Mouse (Mus musculus) myocyte (in vitro differentiated cells): ENCODE measurements around the gene Evi5l.

Source experiments
- CEBPB ChIP-seq: IDR thresholded peaks from 2 replicates; pipeline ENCODE4 v1.6.1; 2011; ENCODE audit warnings: mild to moderate bottlenecking, moderate library complexity; ENCODE audit not compliant: poor library complexity, insufficient read depth, severe bottlenecking
- E2F4 ChIP-seq: IDR thresholded peaks from one replicate; pipeline ENCODE4 v1.6.1; 2011; ENCODE audit warnings: mild to moderate bottlenecking, control low read depth, moderate library complexity; ENCODE audit not compliant: insufficient read depth
- MAX ChIP-seq: IDR thresholded peaks from one replicate; pipeline ENCODE4 v1.6.1; 2011; ENCODE audit warnings: low read depth, mild to moderate bottlenecking, control low read depth
- MYOD1 ChIP-seq, 3 experiments: IDR thresholded peaks; one replicate each; pipeline ENCODE4 v1.6.1; 2011; ENCODE audit warnings: control low read depth in 2 of 3, low read depth in 2 of 3, mild to moderate bottlenecking in 2 of 3, moderate library complexity in 1 of 3; ENCODE audit not compliant: insufficient read length in 2 of 3, control insufficient read depth in 1 of 3
- POLR2A ChIP-seq: IDR thresholded peaks from one replicate; pipeline ENCODE4 v1.6.1; 2011; ENCODE audit warnings: low read depth, mild to moderate bottlenecking, control low read depth, moderate library complexity; ENCODE audit not compliant: insufficient read length
- POLR2AphosphoS2 ChIP-seq: IDR thresholded peaks from one replicate; pipeline ENCODE4 v1.6.1; 2011; ENCODE audit warnings: low read depth, control low read depth; ENCODE audit not compliant: insufficient read length
- REST ChIP-seq: IDR thresholded peaks from one replicate; pipeline ENCODE4 v1.6.1; 2011; ENCODE audit warnings: mild to moderate bottlenecking, control low read depth, moderate library complexity; ENCODE audit not compliant: insufficient read depth, insufficient read length
- TCF12 ChIP-seq: IDR thresholded peaks from one replicate; pipeline ENCODE4 v1.6.1; 2011; ENCODE audit warnings: mild to moderate bottlenecking, control low read depth; ENCODE audit not compliant: poor library complexity, insufficient read depth, severe bottlenecking
- USF1 ChIP-seq: IDR thresholded peaks from one replicate; pipeline ENCODE4 v1.6.1; 2011; ENCODE audit warnings: low read depth, mild to moderate bottlenecking, control low read depth, moderate library complexity

DNA sequence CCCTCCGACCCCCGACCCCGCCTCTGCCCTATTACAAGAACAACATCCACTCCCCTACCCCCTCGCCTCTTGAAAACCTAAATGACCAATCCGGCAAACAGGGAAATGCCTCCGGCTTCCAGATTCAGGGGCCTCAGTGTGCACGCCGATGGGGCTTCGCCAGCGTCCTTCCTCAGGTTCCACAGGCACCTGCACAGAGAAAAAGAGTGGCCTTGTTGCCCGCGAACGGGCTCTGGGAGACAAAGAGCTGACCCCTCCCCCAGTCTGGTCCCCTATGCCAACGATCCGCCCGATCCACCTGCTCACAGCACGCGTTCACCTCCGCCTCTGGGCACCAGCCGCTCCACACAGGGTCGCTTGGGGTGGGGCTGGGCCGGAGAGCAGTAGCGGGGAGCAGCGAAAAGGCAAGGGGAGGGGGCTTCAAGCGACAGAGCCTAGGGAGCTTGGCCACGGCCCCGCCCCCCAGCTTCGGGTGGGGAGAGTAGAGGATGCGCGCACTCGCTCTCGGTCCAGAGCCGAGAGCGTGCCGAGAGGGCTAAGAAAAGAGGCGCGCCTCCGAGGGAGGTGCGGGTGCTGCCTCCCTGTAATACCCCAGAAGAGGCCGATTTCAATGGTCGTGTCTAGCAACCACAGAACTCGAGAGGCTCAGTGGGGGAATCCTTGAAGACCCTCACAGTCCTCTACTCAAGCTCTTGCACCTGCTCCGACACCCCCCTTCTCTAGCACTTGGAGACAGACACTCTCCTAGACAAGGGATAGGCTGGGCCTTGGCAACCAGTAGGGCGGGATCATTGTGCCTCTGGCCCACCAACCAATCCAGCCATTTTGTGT is 50.6 kb downstream of the Evi5l start, which contains the start of gene Prr36:
- no peak for TF ChIP-seq POLR2A
- no peak for TF ChIP-seq MAX
- no peak for TF ChIP-seq E2F4
- no peak for TF ChIP-seq MYOD1 (IDR thresholded peaks at IDR 0.05; ENCODE audit: control insufficient read depth in 1 of 3, insufficient read length in 2 of 3, low read depth in 2 of 3)
- TF ChIP-seq TCF12, result no peak
- no peak for TF ChIP-seq USF1
- TF ChIP-seq POLR2AphosphoS2, result no peak
- TF ChIP-seq CEBPB, result no peak
- no peak for TF ChIP-seq REST
